Mouse (Mus musculus) spleen, adult 2 months (tissue): Measurements from ENCODE around the gene Rabepk.

Experiments
- CTCF ChIP-seq: fragments of 200-500 bp; IDR thresholded peaks from 2 replicates; pipeline ENCODE4 v1.5.1; 2011; ENCODE audit warnings: mild to moderate bottlenecking, inconsistent platforms; ENCODE audit not compliant: insufficient read depth, insufficient read length, insufficient replicate concordance; ENCODE audit errors: extremely low read depth
- POLR2A ChIP-seq: fragments of 200-500 bp; IDR thresholded peaks from 2 replicates; pipeline ENCODE4 v1.6.1; 2011; ENCODE audit warnings: low read depth, low read length, inconsistent platforms

DNA sequence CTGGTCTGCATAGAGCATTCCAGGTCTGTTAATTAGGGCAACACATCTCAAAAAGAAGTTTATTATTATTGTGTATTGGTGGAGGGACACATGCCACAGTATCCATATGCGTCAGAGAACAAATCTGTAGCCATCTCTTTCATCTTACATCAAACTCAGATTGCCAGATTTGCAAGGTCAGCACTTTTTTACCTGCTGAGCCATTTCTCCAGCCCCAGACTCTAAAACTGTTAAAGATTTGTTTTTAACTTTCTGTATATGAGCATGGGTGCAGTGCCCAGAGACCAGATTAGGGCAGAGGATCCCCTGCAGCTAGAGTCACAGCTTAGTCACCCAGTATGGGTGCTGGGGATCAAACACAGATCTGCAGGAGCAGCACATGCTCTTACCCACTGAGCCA, 63.1 kb downstream of the Rabepk start:
- TF ChIP-seq CTCF (no peak), POLR2A (no peak)
